9 mouse cellular contexts compared by ENCODE assay signal in the genomic region with DNA sequence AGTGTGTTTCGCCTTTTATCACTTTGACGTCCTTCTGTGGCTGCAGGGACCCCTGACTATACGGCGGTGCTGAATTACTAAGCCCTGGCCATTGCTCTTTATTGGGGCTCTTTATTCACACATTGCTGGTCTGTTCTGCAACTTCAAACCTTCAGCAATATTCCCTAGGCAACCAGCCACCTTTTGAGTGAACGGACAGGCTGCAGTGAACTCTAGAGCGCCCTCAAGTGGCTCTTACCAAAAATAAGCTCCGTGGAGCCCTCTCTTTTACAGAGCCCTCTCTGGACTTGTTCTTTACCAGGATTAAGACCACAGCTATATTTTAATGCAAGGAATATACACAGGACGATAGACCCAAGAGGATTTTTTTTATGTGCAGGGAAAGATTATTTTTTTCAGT.
DNase-seq lines count a peak whose midpoint lies in the region; ATAC-seq lines count a peak whose summit lies in the region.
"Had no signal": no experiment of that assay in that cellular context is flagged by ENCODE, and none has a peak within 500 bp of the region (broad histone marks: within the 10 kb centered on the region; RNA-seq: fewer than 3 reads in every experiment).

No protein-coding gene starts in this region.

- no peaks in the 10 kb centered on the region for H3K9me3 ChIP-seq in midbrain, embryonic 11.5 days (ENCODE audit: control insufficient read depth, low read length)
- H3K9me3 ChIP-seq: lung, embryonic 15.5 days had no signal

- no peak overlapping the region for H3K4me3 ChIP-seq in midbrain, embryonic 11.5 days (ENCODE audit: low read depth, low read length)
- H3K4me3 ChIP-seq: lung, embryonic 15.5 days had no signal

- no peak overlapping the region for H3K9ac ChIP-seq in midbrain, embryonic 11.5 days (ENCODE audit: low read length)
- H3K9ac ChIP-seq: lung, embryonic 15.5 days had no signal

- 29% methylated on average over 8 of the region's 8 CpGs for WGBS in midbrain, embryonic 11.5 days

- no peaks in the 10 kb centered on the region for H3K27me3 ChIP-seq in midbrain, embryonic 11.5 days (ENCODE audit: control insufficient read depth, insufficient read depth, low read length)
- H3K27me3 ChIP-seq: lung, embryonic 15.5 days had no signal

- no peak overlapping the region for H3K4me2 ChIP-seq in midbrain, embryonic 11.5 days
- H3K4me2 ChIP-seq: lung, embryonic 15.5 days had no signal

- DNase-seq in gastrocnemius, adult 18-20 months (ENCODE audit: low spot score) = peak; percentile 11
- no peak for DNase-seq in gastrocnemius, postnatal 25 days
- DNase-seq in 3T3-L1 (ENCODE audit: low read depth, low spot score) = peak; percentile 21
- DNase-seq in embryo, embryonic 11.5 days (ENCODE audit: low read depth, low spot score) = peak; percentile 40
- DNase-seq in kidney, postnatal 10 days = peak; percentile 33
- peak; percentile 87 for DNase-seq in midbrain, embryonic 11.5 days (ENCODE audit: low spot score, missing footprints)
- no peak for DNase-seq in spleen, adult 12 weeks (ENCODE audit: low spot score)
- DNase-seq in spleen, adult 18-20 months = no peak

- no peaks in the 10 kb centered on the region for H3K36me3 ChIP-seq in midbrain, embryonic 11.5 days (ENCODE audit: control insufficient read depth, insufficient read depth, low read length)
- H3K36me3 ChIP-seq: lung, embryonic 15.5 days had no signal

- ATAC-seq in midbrain, embryonic 11.5 days (ENCODE audit: low FRiP score) = peak; percentile 44; the same call in 1 of the 2 replicates

- no peak overlapping the region for H3K27ac ChIP-seq in midbrain, embryonic 11.5 days (ENCODE audit: low read depth, low read length)
- H3K27ac ChIP-seq: lung, embryonic 15.5 days had no signal

- H3K4me1 ChIP-seq in midbrain, embryonic 11.5 days (ENCODE audit: control insufficient read depth, insufficient read depth, low read length) = no peaks in the 10 kb centered on the region
- H3K4me1 ChIP-seq: lung, embryonic 15.5 days had no signal

Comparison
In these comparisons a context has a peak if more than half of its experiments do, and no peak if none do; other contexts are left out.
1. DNase-seq: peak in gastrocnemius, adult 18-20 months (single experiment), 3T3-L1 (single experiment), embryo, embryonic 11.5 days (single experiment), kidney, postnatal 10 days (single experiment) and midbrain, embryonic 11.5 days (single experiment); none in gastrocnemius, postnatal 25 days (single experiment), spleen, adult 12 weeks (single experiment) and spleen, adult 18-20 months (0 of 2).